In genomic region chr13:15462830-15463491, GRCm38 (mm10) we compare ENCODE assay signal across 9 mouse cellular contexts. TPM values are rescaled to one million over a fixed set of nuclear protein-coding genes. Genes with fewer than 3 reads are reported as not detected.
DNase-seq lines count a peak whose midpoint lies in the region; ATAC-seq and TF ChIP-seq lines count a peak whose summit lies in the region.
"Had no signal": no experiment of that assay in that cellular context is flagged by ENCODE, and none has a peak within 500 bp of the region (broad histone marks: within the 10 kb centered on the region; RNA-seq: fewer than 3 reads in every experiment).

Gene Gli3, plus strand, starts transcription at chr13:15463235.

- H3K9ac ChIP-seq in intestine, embryonic 14.5 days (ENCODE audit: low read length): peak within 1 kb of the TSS; percentile 85
- peak within 1 kb of the TSS; percentile 100 for H3K9ac ChIP-seq in limb, embryonic 12.5 days (replicated peaks)
- H3K9ac ChIP-seq in midbrain, embryonic 13.5 days (replicated peaks): peak within 1 kb of the TSS; percentile 92
- peak within 1 kb of the TSS; percentile 85 for H3K9ac ChIP-seq in stomach, postnatal 0 days (ENCODE audit: low read length)

- TF ChIP-seq CTCF in left cerebral cortex, adult 2 months (IDR thresholded peaks at IDR 0.05): no peak
- TF ChIP-seq CTCF in stomach, postnatal 0 days (IDR thresholded peaks at IDR 0.05; ENCODE audit: low read depth): no peak

- ATAC-seq in intestine, embryonic 14.5 days (replicated peaks; ENCODE audit: low FRiP score, low TSS enrichment, low read depth): peak; percentile 95
- peak; percentile 95 for ATAC-seq in limb, embryonic 12.5 days (ENCODE audit: insufficient number of reproducible peaks, insufficient read depth, low FRiP score, low TSS enrichment, low read depth)
- ATAC-seq in midbrain, embryonic 13.5 days: peak; percentile 96
- ATAC-seq in stomach, postnatal 0 days (ENCODE audit: low FRiP score, low TSS enrichment): peak; percentile 93

- no peaks in the 10 kb centered on the region for H3K36me3 ChIP-seq in intestine, embryonic 14.5 days (ENCODE audit: control insufficient read depth, insufficient read depth, low read length)
- no peaks in the 10 kb centered on the region for H3K36me3 ChIP-seq in limb, embryonic 12.5 days
- H3K36me3 ChIP-seq in midbrain, embryonic 13.5 days: no peaks in the 10 kb centered on the region
- H3K36me3 ChIP-seq in stomach, postnatal 0 days (ENCODE audit: control insufficient read depth, insufficient read depth, low read length): no peaks in the 10 kb centered on the region

- peak; percentile 17 to 56 for DNase-seq in left cerebral cortex, adult 2 months (ENCODE audit: extremely low spot score in 1 of 2, low spot score in 2 of 2)
- no peak for DNase-seq in left cerebral cortex, adult 11 months (ENCODE audit: low spot score)
- DNase-seq in embryo, embryonic 10.5 days (ENCODE audit: low spot score): peak; percentile 89
- peak; percentile 58 for DNase-seq in gastrocnemius, postnatal 36 days
- peak; percentile 91 for DNase-seq in intestine, embryonic 14.5 days (ENCODE audit: low spot score)
- DNase-seq in stomach, postnatal 0 days (ENCODE audit: low spot score): peak; percentile 79

- H3K4me1 ChIP-seq in intestine, embryonic 14.5 days (replicated peaks; ENCODE audit: control insufficient read depth, insufficient read depth, low read length): peaks cover 26% of the 10 kb centered on the region
- H3K4me1 ChIP-seq in limb, embryonic 12.5 days (replicated peaks): peaks cover 27% of the 10 kb centered on the region
- peaks cover 46% of the 10 kb centered on the region for H3K4me1 ChIP-seq in midbrain, embryonic 13.5 days (replicated peaks)
- no peaks in the 10 kb centered on the region for H3K4me1 ChIP-seq in stomach, postnatal 0 days (replicated peaks; ENCODE audit: control insufficient read depth, insufficient read depth)

- peak within 1 kb of the TSS; percentile 65 for H3K4me2 ChIP-seq in intestine, embryonic 14.5 days (ENCODE audit: low read length)
- peak within 1 kb of the TSS; percentile 70 for H3K4me2 ChIP-seq in limb, embryonic 12.5 days
- peak within 1 kb of the TSS; percentile 90 for H3K4me2 ChIP-seq in midbrain, embryonic 13.5 days (replicated peaks)
- peak within 1 kb of the TSS; percentile 82 for H3K4me2 ChIP-seq in stomach, postnatal 0 days (replicated peaks; ENCODE audit: low read depth)

- no peaks in the 10 kb centered on the region for H3K9me3 ChIP-seq in intestine, embryonic 14.5 days (ENCODE audit: control insufficient read depth, low read length)
- no peaks in the 10 kb centered on the region for H3K9me3 ChIP-seq in limb, embryonic 12.5 days
- no peaks in the 10 kb centered on the region for H3K9me3 ChIP-seq in midbrain, embryonic 13.5 days
- H3K9me3 ChIP-seq in stomach, postnatal 0 days (ENCODE audit: control insufficient read depth, low read length): no peaks in the 10 kb centered on the region

- TF ChIP-seq EP300 in stomach, postnatal 0 days (optimal IDR thresholded peaks at IDR 0.05): no peak

- under 1% methylated on average over 46 of the region's 76 CpGs for WGBS in intestine, embryonic 14.5 days
- 0% methylated on average over 34 of the region's 76 CpGs for WGBS in limb, embryonic 12.5 days
- WGBS in midbrain, embryonic 13.5 days: under 1% methylated on average over 61 of the region's 76 CpGs
- 2% methylated on average over 20 of the region's 76 CpGs for WGBS in stomach, postnatal 0 days

- intact Hi-C loops in left cerebral cortex, adult 2 months (cut with DNase I): no loop called here
- intact Hi-C loops in gastrocnemius, postnatal 36 days (cut with DNase I): no loop called here

- H3K27ac ChIP-seq in left cerebral cortex, adult 2 months: peak within 1 kb of the TSS; percentile 40; the same call in 1 of the 2 replicates
- H3K27ac ChIP-seq in intestine, embryonic 14.5 days (ENCODE audit: low read depth): peak within 1 kb of the TSS; percentile 96
- H3K27ac ChIP-seq in limb, embryonic 12.5 days: peak within 1 kb of the TSS; percentile 100
- peak within 1 kb of the TSS; percentile 90 for H3K27ac ChIP-seq in midbrain, embryonic 13.5 days
- peak within 1 kb of the TSS; percentile 96 for H3K27ac ChIP-seq in stomach, postnatal 0 days (replicated peaks)

- H3K27me3 ChIP-seq in intestine, embryonic 14.5 days (replicated peaks; ENCODE audit: control insufficient read depth, insufficient read depth, low read length): no peaks in the 10 kb centered on the region
- H3K27me3 ChIP-seq in limb, embryonic 12.5 days: no peaks in the 10 kb centered on the region
- peaks cover 33% of the 10 kb centered on the region for H3K27me3 ChIP-seq in midbrain, embryonic 13.5 days
- H3K27me3 ChIP-seq in stomach, postnatal 0 days (ENCODE audit: control insufficient read depth, insufficient read depth, low read length): no peaks in the 10 kb centered on the region
- H3K27me3 ChIP-seq: CH12.LX had no signal

- H3K4me3 ChIP-seq in left cerebral cortex, adult 2 months: peak within 1 kb of the TSS; percentile 55
- H3K4me3 ChIP-seq in intestine, embryonic 14.5 days (ENCODE audit: low read depth, low read length): peak within 1 kb of the TSS; percentile 78
- H3K4me3 ChIP-seq in limb, embryonic 12.5 days (replicated peaks): peak within 1 kb of the TSS; percentile 97
- peak within 1 kb of the TSS; percentile 79 for H3K4me3 ChIP-seq in midbrain, embryonic 13.5 days (replicated peaks)
- H3K4me3 ChIP-seq in stomach, postnatal 0 days (ENCODE audit: low read depth, low read length): peak within 1 kb of the TSS; percentile 84

RNA-seq across cellular contexts. Expression of gene Gli3, which starts in this region (rescaled TPM):
- total RNA-seq in left cerebral cortex, adult 2 months (2021): 10 to 100 TPM in 1 of 2 experiments, 1 to 10 TPM in 1; 9.9 to 10.0 TPM
- 1 to 10 TPM; 1.1 to 1.3 TPM for total RNA-seq in gastrocnemius, postnatal 36 days (2021)
- 25.5 and 26.1 TPM in 2 replicates for polyA plus RNA-seq in intestine, embryonic 14.5 days (2014; fragmentation: Nextera tagmentation; extraction: Ambion mirVana)
- 50.0 and 53.9 TPM in 2 replicates for polyA plus RNA-seq in limb, embryonic 12.5 days (2016; fragmentation: Nextera tagmentation; extraction: Ambion mirVana)
- 15.8 and 17.6 TPM in 2 replicates for polyA plus RNA-seq in midbrain, embryonic 13.5 days (2015; fragmentation: Nextera tagmentation; extraction: Ambion mirVana)
- 4.9 and 5.0 TPM in 2 replicates for polyA plus RNA-seq in stomach, postnatal 0 days (2015; fragmentation: Nextera tagmentation; extraction: Ambion mirVana)
- total RNA-seq: CH12.LX had no signal

Comparison
In these comparisons a context has a peak if more than half of its experiments do, and no peak if none do; other contexts are left out.
1. RNA of gene Gli3 (total RNA-seq): 9.9 to 10.0 TPM in left cerebral cortex, adult 2 months; 1.1 to 1.3 TPM in gastrocnemius, postnatal 36 days; every median in the first group is over 4 times any median in the second.
2. H3K27ac ChIP-seq: peak in every context shown above with its lines; median percentile 100 in limb, embryonic 12.5 days; 96 in intestine, embryonic 14.5 days; 96 in stomach, postnatal 0 days; 90 in midbrain, embryonic 13.5 days; 40 in left cerebral cortex, adult 2 months.
3. Peak in every context shown above with its lines, with median percentiles within 50 percentile points of each other: H3K4me3 ChIP-seq, ATAC-seq, H3K4me2 ChIP-seq and H3K9ac ChIP-seq.